Comparison of ENCODE assay signal across 28 mouse cellular contexts in the genomic region with DNA sequence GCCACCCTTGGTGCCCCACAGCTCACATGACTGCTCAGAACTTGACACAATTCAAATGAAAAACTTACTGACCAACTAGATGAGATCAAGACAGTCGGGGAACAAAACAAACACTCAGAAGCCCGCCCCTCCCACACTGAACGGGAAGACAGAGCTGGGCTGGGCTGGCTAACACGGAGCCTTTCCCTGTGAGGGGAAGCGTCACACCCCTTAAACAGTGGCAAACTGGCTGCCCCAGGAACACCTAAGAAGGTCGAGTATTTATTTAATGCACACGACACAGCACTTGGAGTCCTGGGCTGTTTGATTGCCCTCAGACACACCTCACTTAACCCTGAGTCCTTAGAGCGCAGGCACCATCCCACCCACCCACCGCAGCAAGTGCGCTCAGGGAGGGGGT. TPM values are rescaled to one million over a fixed set of nuclear protein-coding genes. Genes with fewer than 3 reads are reported as not detected.
DNase-seq lines count a peak whose midpoint lies in the region; ATAC-seq and TF ChIP-seq lines count a peak whose summit lies in the region.
"Had no signal": no experiment of that assay in that cellular context is flagged by ENCODE, and none has a peak within 500 bp of the region (broad histone marks: within the 10 kb centered on the region; RNA-seq: fewer than 3 reads in every experiment).

No protein-coding gene starts in this region.

- TF ChIP-seq POLR2A in lung, adult 2 months (IDR thresholded peaks at IDR 0.05; ENCODE audit: borderline replicate concordance, extremely low read depth, low read depth, low read length): no peak

- no peak overlapping the region for H3K27ac ChIP-seq in intestine, embryonic 15.5 days
- H3K27ac ChIP-seq in stomach, embryonic 16.5 days (ENCODE audit: low read length): peak overlapping the region; percentile 70
- H3K27ac ChIP-seq: forebrain, embryonic 10.5 days; hindbrain, embryonic 14.5 days; kidney, embryonic 15.5 days; limb, embryonic 13.5 days; liver, embryonic 12.5 days; neural tube, embryonic 15.5 days had no signal

- no peak overlapping the region for H3K4me2 ChIP-seq in intestine, embryonic 15.5 days (replicated peaks)
- no peak overlapping the region for H3K4me2 ChIP-seq in stomach, embryonic 16.5 days (ENCODE audit: low read depth, low read length)
- H3K4me2 ChIP-seq: hindbrain, embryonic 14.5 days; kidney, embryonic 15.5 days; limb, embryonic 13.5 days; liver, embryonic 12.5 days; midbrain, embryonic 11.5 days; neural tube, embryonic 15.5 days had no signal

- no peaks in the 10 kb centered on the region for H3K27me3 ChIP-seq in intestine, embryonic 15.5 days (replicated peaks)
- no peaks in the 10 kb centered on the region for H3K27me3 ChIP-seq in stomach, embryonic 16.5 days (ENCODE audit: control insufficient read depth, insufficient read depth, low read length)
- H3K27me3 ChIP-seq: kidney, embryonic 15.5 days; limb, embryonic 13.5 days; liver, embryonic 12.5 days; neural tube, embryonic 15.5 days; Patski had no signal

- no peak overlapping the region for H3K9ac ChIP-seq in intestine, embryonic 15.5 days
- no peak overlapping the region for H3K9ac ChIP-seq in stomach, embryonic 16.5 days (ENCODE audit: low read length)
- H3K9ac ChIP-seq: forebrain, postnatal 0 days; hindbrain, embryonic 14.5 days; kidney, embryonic 15.5 days; limb, embryonic 13.5 days; liver, embryonic 12.5 days; neural tube, embryonic 15.5 days had no signal

- ATAC-seq in intestine, embryonic 15.5 days: peak; percentile 34; the same call in 1 of the 2 replicates
- ATAC-seq in stomach, embryonic 16.5 days (ENCODE audit: insufficient read depth, low FRiP score): peak; percentile 92
- ATAC-seq: forebrain, postnatal 0 days; liver, embryonic 12.5 days; Patski had no signal

- TF ChIP-seq CTCF in lung, adult 2 months (IDR thresholded peaks at IDR 0.05; ENCODE audit: insufficient read depth, low read length): no peak

- no peaks in the 10 kb centered on the region for H3K9me3 ChIP-seq in intestine, embryonic 15.5 days
- H3K9me3 ChIP-seq in stomach, embryonic 16.5 days (replicated peaks; ENCODE audit: control insufficient read depth, low read length): no peaks in the 10 kb centered on the region
- H3K9me3 ChIP-seq: forebrain, embryonic 10.5 days; kidney, embryonic 15.5 days; limb, embryonic 13.5 days; liver, embryonic 12.5 days; neural tube, embryonic 15.5 days had no signal

- 70% methylated on average over 10 of the region's 10 CpGs for WGBS in intestine, embryonic 15.5 days
- 60% methylated on average over 10 of the region's 10 CpGs for WGBS in lung, adult 2 months
- 56% methylated on average over 10 of the region's 10 CpGs for WGBS in stomach, embryonic 16.5 days

- no peaks in the 10 kb centered on the region for H3K4me1 ChIP-seq in intestine, embryonic 15.5 days (replicated peaks)
- H3K4me1 ChIP-seq in lung, adult 2 months (ENCODE audit: control insufficient read depth, insufficient read depth, low read length): no peaks in the 10 kb centered on the region; the same call in 1 of the 2 replicates
- no peaks in the 10 kb centered on the region for H3K4me1 ChIP-seq in stomach, embryonic 16.5 days (ENCODE audit: control insufficient read depth, insufficient read depth, low read length)
- H3K4me1 ChIP-seq: forebrain, embryonic 10.5 days; kidney, embryonic 15.5 days; limb, embryonic 13.5 days; liver, embryonic 12.5 days had no signal

- DNase-seq in lung, adult 2 months: peak; percentile 70
- DNase-seq in lung, postnatal 14 days: peak; percentile 69
- no peak for DNase-seq in cerebellum, adult 11 months
- no peak for DNase-seq in urinary bladder, postnatal 25 days (ENCODE audit: low spot score)
- DNase-seq in spleen, postnatal 4 days (ENCODE audit: low spot score in 2 of 2): no peak
- DNase-seq: adrenal gland, adult 8-10 months; cerebellum, adult 18-20 months; cerebellum, postnatal 14 days; forebrain, postnatal 0 days; gastrocnemius, postnatal 14 days; heart, adult 18-20 months; heart, postnatal 4 days; kidney, postnatal 36 days; layer of hippocampus, adult 9-11 months; thymus, postnatal 25 days had no signal

- H3K36me3 ChIP-seq in intestine, embryonic 15.5 days: peaks cover 35% of the 10 kb centered on the region
- peaks cover 36% of the 10 kb centered on the region for H3K36me3 ChIP-seq in stomach, embryonic 16.5 days (ENCODE audit: control insufficient read depth, insufficient read depth, low read length)

- H3K4me3 ChIP-seq in intestine, embryonic 15.5 days (replicated peaks): no peak overlapping the region
- H3K4me3 ChIP-seq in lung, adult 2 months (replicated peaks; ENCODE audit: extremely low read depth, low read depth, low read length): no peak overlapping the region
- H3K4me3 ChIP-seq in stomach, embryonic 16.5 days (replicated peaks; ENCODE audit: low read length): no peak overlapping the region
- H3K4me3 ChIP-seq: forebrain, embryonic 10.5 days; kidney, embryonic 15.5 days; limb, embryonic 13.5 days; liver, embryonic 12.5 days; neural tube, embryonic 15.5 days had no signal

RNA-seq across cellular contexts. Expression of a gene that starts 22.0 kb away (rescaled TPM):
- polyA plus RNA-seq in intestine, embryonic 15.5 days (2015; fragmentation: Nextera tagmentation; extraction: Ambion mirVana): 69.0 and 75.7 TPM in 2 replicates
- polyA plus RNA-seq in lung, adult 2 months (2012; rRNA removed): 8.3 and 13.4 TPM in 2 replicates
- 72.5 and 79.7 TPM in 2 replicates for polyA plus RNA-seq in stomach, embryonic 16.5 days (2015; fragmentation: Nextera tagmentation; extraction: Ambion mirVana)

RNA-seq across cellular contexts. Expression of a gene that starts 33.8 kb away (rescaled TPM):
- not detected in 2 replicates for polyA plus RNA-seq in intestine, embryonic 15.5 days (2015; fragmentation: Nextera tagmentation; extraction: Ambion mirVana)
- polyA plus RNA-seq in lung, adult 2 months (2012; rRNA removed): not detected in 2 replicates
- 0.43 TPM in 1 of 2 replicates, not detected in the other for polyA plus RNA-seq in stomach, embryonic 16.5 days (2015; fragmentation: Nextera tagmentation; extraction: Ambion mirVana)
- polyA plus RNA-seq: embryonic facial prominence, embryonic 11.5 days; forebrain, embryonic 10.5 days; forebrain, postnatal 0 days; heart, embryonic 14.5 days; hindbrain, embryonic 14.5 days; intestine, embryonic 14.5 days; limb, embryonic 13.5 days; liver, embryonic 12.5 days; midbrain, embryonic 11.5 days; neural tube, embryonic 15.5 days; Patski had no signal

RNA-seq across cellular contexts. Expression of a gene that starts 59.8 kb away (rescaled TPM):
- polyA plus RNA-seq in intestine, embryonic 15.5 days (2015; fragmentation: Nextera tagmentation; extraction: Ambion mirVana): 0.20 and 0.39 TPM in 2 replicates
- 3.6 and 6.4 TPM in 2 replicates for polyA plus RNA-seq in lung, adult 2 months (2012; rRNA removed)
- polyA plus RNA-seq in stomach, embryonic 16.5 days (2015; fragmentation: Nextera tagmentation; extraction: Ambion mirVana): 0.45 and 0.94 TPM in 2 replicates

Comparison
In these comparisons a context has a peak if more than half of its experiments do, and no peak if none do; other contexts are left out.
1. DNase-seq: peak in lung, adult 2 months (single experiment) and lung, postnatal 14 days (single experiment); none in cerebellum, adult 11 months (single experiment), urinary bladder, postnatal 25 days (single experiment) and spleen, postnatal 4 days (0 of 2).